9 mouse cellular contexts compared by ENCODE assay signal in genomic region chr7:139877167-139877792, GRCm38 (mm10). TPM values are rescaled to one million over a fixed set of nuclear protein-coding genes. Genes with fewer than 3 reads are reported as not detected.
DNase-seq lines count a peak whose midpoint lies in the region; TF ChIP-seq lines count a peak whose summit lies in the region.
"Had no signal": no experiment of that assay in that cellular context is flagged by ENCODE, and none has a peak within 500 bp of the region (broad histone marks: within the 10 kb centered on the region; RNA-seq: fewer than 3 reads in every experiment).

No protein-coding gene starts in this region.

- no peak overlapping the region for H3K4me3 ChIP-seq in left cerebral cortex, adult 2 months
- H3K4me3 ChIP-seq: neural tube, embryonic 12.5 days had no signal

- intact Hi-C loops in left cerebral cortex, adult 2 months (cut with DNase I): loop anchor here (5.0 kb wide), 2 partner anchors 175 to 230 kb away; no protein-coding TSS in a partner anchor

- peak; percentile 81 for TF ChIP-seq CTCF in left cerebral cortex, adult 2 months (IDR thresholded peaks at IDR 0.05)

- DNase-seq in left cerebral cortex, adult 2 months (ENCODE audit: extremely low spot score in 1 of 2, low spot score in 2 of 2): peak; percentile 59 to 68
- DNase-seq in left cerebral cortex, adult 11 months (ENCODE audit: low spot score): no peak
- DNase-seq in NIH3T3 (ENCODE audit: low read depth): peak; percentile 42
- DNase-seq in cerebellum, postnatal 25 days: peak; percentile 76 to 84
- peak; percentile 18 for DNase-seq in kidney, postnatal 14 days
- peak; percentile 71 to 75 for DNase-seq in right cerebral cortex, postnatal 10 days (ENCODE audit: low spot score in 2 of 2)
- DNase-seq in adrenal gland, postnatal 25 days: no peak

- H3K27ac ChIP-seq in left cerebral cortex, adult 2 months: peak overlapping the region; percentile 63; the same call in 1 of the 2 replicates
- H3K27ac ChIP-seq: neural tube, embryonic 12.5 days had no signal

RNA-seq across cellular contexts. Expression of gene Kndc1, which starts 17.2 kb away (rescaled TPM):
- total RNA-seq in left cerebral cortex, adult 2 months (2021): 10 to 100 TPM; 77.7 to 80.4 TPM
- total RNA-seq in adrenal gland, postnatal 25 days (2021): 0.57 and 1.1 TPM in 2 replicates
- total RNA-seq: hematopoietic stem cell, adult 5-6 weeks had no signal

RNA-seq across cellular contexts. Expression of gene Adgra1, which starts 43.3 kb away (rescaled TPM):
- total RNA-seq in left cerebral cortex, adult 2 months (2021): 10 to 100 TPM; 59.2 to 61.7 TPM
- total RNA-seq in adrenal gland, postnatal 25 days (2021): 2.3 and 3.6 TPM in 2 replicates
- total RNA-seq: hematopoietic stem cell, adult 5-6 weeks had no signal

Comparison
In these comparisons a context has a peak if more than half of its experiments do, and no peak if none do; other contexts are left out.
1. DNase-seq: peak in left cerebral cortex, adult 2 months (2 of 2), NIH3T3 (single experiment), cerebellum, postnatal 25 days (2 of 2), kidney, postnatal 14 days (single experiment) and right cerebral cortex, postnatal 10 days (2 of 2); none in left cerebral cortex, adult 11 months (single experiment) and adrenal gland, postnatal 25 days (single experiment).
2. RNA of gene Kndc1, which starts 17.2 kb away (total RNA-seq): 77.7 to 80.4 TPM in left cerebral cortex, adult 2 months; 0.57 to 1.1 TPM in adrenal gland, postnatal 25 days; every median in the first group is over 10 times any median in the second.
3. RNA of gene Adgra1, which starts 43.3 kb away (total RNA-seq): 59.2 to 61.7 TPM in left cerebral cortex, adult 2 months; 2.3 to 3.6 TPM in adrenal gland, postnatal 25 days; every median in the first group is over 10 times any median in the second.